Mouse (Mus musculus): Measurements from ENCODE around the gene Crb1. TPM values are rescaled to one million over a fixed set of nuclear protein-coding genes. Genes with fewer than 3 reads are reported as not detected.

Crb1 gene
- polyA plus RNA-seq, 1 experiment from 2014 or later = not detected

GRCm38 (mm10) chr1:139249159-139249558, 127.7 kb downstream of the Crb1 start:
- ATAC-seq (no peak), DNase-seq (no peak)
- no peak overlapping the region for H3K4me2 ChIP-seq (ENCODE audit: low read depth, low read length)
- H3K4me1 ChIP-seq (ENCODE audit: insufficient read depth) = no peaks in the 10 kb centered on the region
- no peak overlapping the region for H3K9ac ChIP-seq (replicated peaks)
- no peaks in the 10 kb centered on the region for H3K9me3 ChIP-seq (ENCODE audit: low read length)
- H3K36me3 ChIP-seq (replicated peaks; ENCODE audit: insufficient read depth, low read length) = no peaks in the 10 kb centered on the region
- TF ChIP-seq EP300 (IDR thresholded peaks at IDR 0.05; ENCODE audit: low read depth) = no peak
- no peak for TF ChIP-seq CTCF (IDR thresholded peaks at IDR 0.05; ENCODE audit: low read depth)
- H3K27ac ChIP-seq (ENCODE audit: low read depth) = no peak overlapping the region
- no peak overlapping the region for H3K4me3 ChIP-seq (ENCODE audit: low read depth, low read length)
- 70% methylated on average over 6 of the region's 6 CpGs for WGBS (ENCODE audit: insufficient replicate concordance)
- no peaks in the 10 kb centered on the region for H3K27me3 ChIP-seq (ENCODE audit: insufficient read depth, low read length)

- H3K4me2 ChIP-seq (ENCODE audit: low read depth, low read length) = no peak overlapping the region
- no peaks in the 10 kb centered on the region for H3K9me3 ChIP-seq (ENCODE audit: low read length)
- no peaks in the 10 kb centered on the region for H3K4me1 ChIP-seq (ENCODE audit: insufficient read depth)
- H3K9ac ChIP-seq (replicated peaks) = no peak overlapping the region
- H3K36me3 ChIP-seq (replicated peaks; ENCODE audit: insufficient read depth, low read length) = no peaks in the 10 kb centered on the region
- WGBS (ENCODE audit: insufficient replicate concordance) = 85% methylated on average over 12 of the region's 12 CpGs
- no peak for TF ChIP-seq EP300 (IDR thresholded peaks at IDR 0.05; ENCODE audit: low read depth)
- TF ChIP-seq CTCF (IDR thresholded peaks at IDR 0.05; ENCODE audit: low read depth) = no peak
- H3K27ac ChIP-seq (ENCODE audit: low read depth) = no peak overlapping the region
- ATAC-seq (no peak), DNase-seq (no peak)
- H3K27me3 ChIP-seq (ENCODE audit: insufficient read depth, low read length) = no peaks in the 10 kb centered on the region
- no peak overlapping the region for H3K4me3 ChIP-seq (ENCODE audit: low read depth, low read length)
These were observed 130.0 kb downstream of the Crb1 start for GRCm38 (mm10) chr1:139246723-139247380.

GRCm38 (mm10) chr1:139236794-139237193, 140.1 kb downstream of the Crb1 start:
- TF ChIP-seq CTCF (IDR thresholded peaks at IDR 0.05; ENCODE audit: low read depth) (no peak), EP300 (IDR thresholded peaks at IDR 0.05; ENCODE audit: low read depth) (no peak)
- Histone ChIP-seq H3K4me3 (ENCODE audit: low read depth, low read length) (no peak overlapping the region), H3K4me2 (ENCODE audit: low read depth, low read length) (no peak overlapping the region), H3K27ac (ENCODE audit: low read depth) (no peak overlapping the region), H3K27me3 (ENCODE audit: insufficient read depth, low read length) (no peaks in the 10 kb centered on the region), H3K36me3 (replicated peaks; ENCODE audit: insufficient read depth, low read length) (no peaks in the 10 kb centered on the region), H3K9ac (replicated peaks) (no peak overlapping the region), H3K4me1 (ENCODE audit: insufficient read depth) (no peaks in the 10 kb centered on the region), H3K9me3 (ENCODE audit: low read length) (no peaks in the 10 kb centered on the region)
- DNase-seq (no peak), ATAC-seq (no peak)
- 61% methylated on average over 5 of the region's 5 CpGs for WGBS (ENCODE audit: insufficient replicate concordance)

GRCm38 (mm10) chr1:139234611-139235568, 142.0 kb downstream of the Crb1 start:
- TF ChIP-seq CTCF (IDR thresholded peaks at IDR 0.05; ENCODE audit: low read depth) (no peak), EP300 (IDR thresholded peaks at IDR 0.05; ENCODE audit: low read depth) (no peak)
- Histone ChIP-seq H3K9me3 (ENCODE audit: low read length) (no peaks in the 10 kb centered on the region), H3K4me3 (ENCODE audit: low read depth, low read length) (no peak overlapping the region), H3K27ac (ENCODE audit: low read depth) (no peak overlapping the region), H3K27me3 (ENCODE audit: insufficient read depth, low read length) (no peaks in the 10 kb centered on the region), H3K9ac (replicated peaks) (no peak overlapping the region), H3K36me3 (replicated peaks; ENCODE audit: insufficient read depth, low read length) (no peaks in the 10 kb centered on the region), H3K4me2 (ENCODE audit: low read depth, low read length) (no peak overlapping the region), H3K4me1 (ENCODE audit: insufficient read depth) (no peaks in the 10 kb centered on the region)
- 76% methylated on average over 3 of the region's 3 CpGs for WGBS (ENCODE audit: insufficient replicate concordance)
- ATAC-seq (no peak), DNase-seq (no peak)

GRCm38 (mm10) chr1:139232636-139233035, 144.3 kb downstream of the Crb1 start:
- DNase-seq (no peak), ATAC-seq (no peak)
- Histone ChIP-seq H3K9me3 (ENCODE audit: low read length) (no peaks in the 10 kb centered on the region), H3K27me3 (ENCODE audit: insufficient read depth, low read length) (no peaks in the 10 kb centered on the region), H3K9ac (replicated peaks) (no peak overlapping the region), H3K4me1 (ENCODE audit: insufficient read depth) (no peaks in the 10 kb centered on the region), H3K27ac (ENCODE audit: low read depth) (no peak overlapping the region), H3K4me3 (ENCODE audit: low read depth, low read length) (no peak overlapping the region), H3K36me3 (replicated peaks; ENCODE audit: insufficient read depth, low read length) (no peaks in the 10 kb centered on the region), H3K4me2 (ENCODE audit: low read depth, low read length) (no peak overlapping the region)
- WGBS (ENCODE audit: insufficient replicate concordance) = 48% methylated on average over 3 of the region's 3 CpGs
- TF ChIP-seq CTCF (IDR thresholded peaks at IDR 0.05; ENCODE audit: low read depth) (no peak), EP300 (IDR thresholded peaks at IDR 0.05; ENCODE audit: low read depth) (no peak)

GRCm38 (mm10) chr1:139224309-139224949, 152.5 kb downstream of the Crb1 start:
- DNase-seq (no peak), ATAC-seq (no peak)
- H3K4me3 ChIP-seq (ENCODE audit: low read depth, low read length) = no peak overlapping the region
- H3K4me1 ChIP-seq (ENCODE audit: insufficient read depth) = no peaks in the 10 kb centered on the region
- TF ChIP-seq EP300 (IDR thresholded peaks at IDR 0.05; ENCODE audit: low read depth) = no peak
- no peak for TF ChIP-seq CTCF (IDR thresholded peaks at IDR 0.05; ENCODE audit: low read depth)
- H3K4me2 ChIP-seq (ENCODE audit: low read depth, low read length) = no peak overlapping the region
- H3K9ac ChIP-seq (replicated peaks) = no peak overlapping the region
- H3K27me3 ChIP-seq (ENCODE audit: insufficient read depth, low read length) = no peaks in the 10 kb centered on the region
- H3K9me3 ChIP-seq (ENCODE audit: low read length) = no peaks in the 10 kb centered on the region
- no peaks in the 10 kb centered on the region for H3K36me3 ChIP-seq (replicated peaks; ENCODE audit: insufficient read depth, low read length)
- WGBS (ENCODE audit: insufficient replicate concordance) = 70% methylated on average over 6 of the region's 6 CpGs
- H3K27ac ChIP-seq (ENCODE audit: low read depth) = no peak overlapping the region

Data from liver, postnatal 0 days (tissue).